Mouse (Mus musculus) yolk sac, embryonic 10.5 days (tissue): Measurements from ENCODE around the gene Uchl5.

Experiments used
- DNase-seq: peaks from one replicate; pipeline ENCODE4 v3.0.0-alpha.2; 2017; ENCODE audit warnings: low spot score

The Uchl5 gene

GRCm38 (mm10) chr1:143776446-143777411 is at the start of gene Uchl5, which contains the start of gene Trove2:
TSS of gene Uchl5 (plus strand) at chr1:143777272.
TSS of gene Trove2 (minus strand) at chr1:143777068.
- DNase-seq: peak; percentile 98

- peak; percentile 81 for DNase-seq
Observed at GRCm38 (mm10) chr1:143727701-143728445, 49.2 kb upstream of the Uchl5 start.

- DNase-seq: peak; percentile 44
Observed at GRCm38 (mm10) chr1:143730899-143731298, 46.2 kb upstream of the Uchl5 start.

GRCm38 (mm10) chr1:143731691-143732090 is 45.4 kb upstream of the Uchl5 start:
- no peak for DNase-seq

- DNase-seq: no peak
Observed at GRCm38 (mm10) chr1:143733914-143734410, 43.1 kb upstream of the Uchl5 start.

GRCm38 (mm10) chr1:143738811-143739210 is 38.3 kb upstream of the Uchl5 start:
- DNase-seq: no peak

GRCm38 (mm10) chr1:143739361-143740350 is 37.4 kb upstream of the Uchl5 start:
- DNase-seq: peak; percentile 88

GRCm38 (mm10) chr1:143740581-143740980 is 36.5 kb upstream of the Uchl5 start:
- no peak for DNase-seq

GRCm38 (mm10) chr1:143741331-143741730 is 35.7 kb upstream of the Uchl5 start:
- no peak for DNase-seq

GRCm38 (mm10) chr1:143742186-143742585 is 34.9 kb upstream of the Uchl5 start:
- DNase-seq: no peak

- DNase-seq: no peak
Observed at GRCm38 (mm10) chr1:143745871-143746270, 31.2 kb upstream of the Uchl5 start.

- DNase-seq: peak; percentile 65
Observed at GRCm38 (mm10) chr1:143762159-143762558, 14.9 kb upstream of the Uchl5 start.

- no peak for DNase-seq
Observed at GRCm38 (mm10) chr1:143764443-143764842, 12.6 kb upstream of the Uchl5 start.

- no peak for DNase-seq
Observed at GRCm38 (mm10) chr1:143765801-143766200, 11.3 kb upstream of the Uchl5 start.

- no peak for DNase-seq
Observed at GRCm38 (mm10) chr1:143766238-143766637, 10.8 kb upstream of the Uchl5 start.

GRCm38 (mm10) chr1:143770444-143771109 is 6.5 kb upstream of the Uchl5 start:
- DNase-seq: no peak

GRCm38 (mm10) chr1:143773082-143773481 is 4.0 kb upstream of the Uchl5 start:
- no peak for DNase-seq

GRCm38 (mm10) chr1:143773909-143774308 is 3.2 kb upstream of the Uchl5 start:
- DNase-seq: no peak

- peak; percentile 59 for DNase-seq
Observed at GRCm38 (mm10) chr1:143777558-143778218, 616 bp downstream of the Uchl5 start.

- DNase-seq: no peak
Observed at GRCm38 (mm10) chr1:143788584-143789227, 11.6 kb downstream of the Uchl5 start.
